Mouse (Mus musculus) telencephalon, adult 2 months (tissue): ENCODE data around the gene Mtx2.

Experiments
- DNase-seq: peaks from one replicate; pipeline ENCODE4 v3.0.0-alpha.2; 2011; ENCODE audit warnings: low read depth, low spot score

Gene Mtx2

DNA sequence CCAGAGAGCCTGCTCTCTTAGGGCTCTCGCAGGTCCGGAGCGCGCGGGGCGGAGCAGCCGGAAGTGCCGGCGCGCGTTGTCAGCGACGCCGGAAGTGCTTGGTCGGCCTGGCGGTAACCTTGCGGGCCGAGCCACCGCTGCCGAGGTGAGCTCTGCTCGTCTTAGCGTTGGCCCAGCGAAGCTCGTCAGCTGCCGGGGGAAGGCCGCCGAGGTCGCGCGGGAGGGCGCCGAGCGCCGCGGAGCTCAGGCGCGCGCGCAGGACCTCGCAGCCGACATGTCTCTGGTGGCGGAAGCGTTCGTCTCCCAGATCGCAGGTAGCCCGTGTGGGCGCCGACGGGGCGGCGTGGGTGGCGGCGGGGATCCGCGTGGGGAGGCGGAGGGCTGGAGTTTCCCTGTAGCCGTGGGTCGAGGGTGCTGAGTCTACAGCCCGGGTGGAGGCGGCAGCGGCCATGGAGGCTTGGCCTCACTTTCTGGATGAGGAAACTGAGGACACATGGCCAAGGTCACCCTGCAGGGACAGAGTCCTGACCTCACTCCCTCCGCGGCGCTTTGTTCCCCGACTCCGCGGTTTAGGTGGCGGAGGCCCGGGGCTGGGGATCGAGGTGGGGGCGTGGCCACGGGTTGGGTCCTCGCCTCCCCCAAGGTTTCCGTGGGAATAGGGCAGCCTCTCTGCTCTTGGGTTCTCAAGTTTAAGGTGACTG lies at the start of gene Mtx2:
Gene Mtx2 (plus strand): TSS at position 74 of the 701 bp plus-strand sequence.
- peak; percentile 62 for DNase-seq

GRCm38 (mm10) chr2:74777536-74778275 lies 47.9 kb upstream of the Mtx2 start:
- no peak for DNase-seq

DNA sequence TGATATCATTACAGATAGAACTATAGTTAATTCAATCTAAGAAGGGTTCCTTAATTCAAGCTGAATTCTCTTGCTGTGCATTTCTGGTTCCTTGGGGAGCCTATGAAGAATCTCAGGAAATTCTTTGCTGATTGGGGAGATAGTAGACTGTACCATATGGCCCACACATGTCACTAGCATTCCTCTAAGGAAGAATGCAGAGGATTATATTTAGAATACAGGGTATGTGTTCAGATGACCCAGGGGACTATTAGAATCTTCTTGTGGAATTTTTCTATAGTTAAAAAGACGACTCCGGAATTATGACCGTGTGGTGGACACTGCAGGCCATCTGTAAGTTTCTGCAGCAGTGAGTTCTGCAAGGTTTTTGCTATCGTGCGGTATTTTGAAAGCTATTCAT lies 44.2 kb upstream of the Mtx2 start:
- DNase-seq: no peak

GRCm38 (mm10) chr2:74795531-74795930 lies 30.1 kb upstream of the Mtx2 start:
- no peak for DNase-seq

GRCm38 (mm10) chr2:74808431-74808830 lies 17.2 kb upstream of the Mtx2 start:
- no peak for DNase-seq

- DNase-seq: peak; percentile 41
Observed at GRCm38 (mm10) chr2:74822654-74823053, 2.9 kb upstream of the Mtx2 start.

GRCm38 (mm10) chr2:74825371-74825729 lies 253 bp upstream of the Mtx2 start:
- DNase-seq: no peak

- DNase-seq: no peak
Observed at GRCm38 (mm10) chr2:74846992-74847391, 21.4 kb downstream of the Mtx2 start.

DNA sequence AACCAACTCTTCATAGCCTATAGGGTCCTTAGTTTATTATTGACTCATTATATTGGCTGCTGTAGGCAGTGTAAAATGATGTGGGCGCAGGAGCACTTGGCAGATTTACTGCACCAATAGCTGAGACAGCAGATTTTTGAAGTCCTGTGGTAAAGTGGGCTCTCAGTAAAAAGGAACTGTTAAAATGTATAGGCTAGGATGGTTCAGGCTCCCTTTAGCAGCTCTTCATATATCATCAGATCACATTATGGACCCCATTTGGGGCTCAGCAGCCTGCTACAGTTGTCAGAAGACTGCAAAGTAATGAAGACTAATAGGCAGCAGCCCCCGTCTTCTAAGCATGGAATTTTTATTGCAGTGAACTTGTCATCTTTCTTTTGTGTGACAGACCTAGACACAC lies 21.9 kb downstream of the Mtx2 start:
- no peak for DNase-seq

GRCm38 (mm10) chr2:74850036-74850435 lies 24.4 kb downstream of the Mtx2 start:
- DNase-seq: no peak

DNA sequence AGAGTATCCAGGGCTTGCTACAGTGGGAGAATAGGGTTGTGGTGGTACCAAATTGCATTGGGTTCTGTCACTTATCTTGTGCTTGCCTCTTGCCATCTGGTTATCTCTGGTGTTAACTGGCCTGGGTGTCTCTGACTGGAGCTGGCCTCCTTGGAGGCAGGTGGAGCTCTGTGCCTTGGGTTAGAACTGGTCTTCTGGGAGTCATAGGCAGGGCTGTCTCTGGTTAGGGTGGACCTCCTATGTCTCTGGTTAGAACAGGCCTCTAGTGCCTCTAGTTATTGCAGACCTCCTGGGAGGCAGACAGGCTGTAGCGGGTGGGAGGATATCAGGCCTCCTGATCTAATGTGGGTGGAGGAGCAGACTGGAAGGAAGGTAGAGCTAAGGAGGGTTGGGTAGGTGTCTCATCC lies 36.5 kb downstream of the Mtx2 start:
- no peak for DNase-seq

- no peak for DNase-seq
Observed at GRCm38 (mm10) chr2:74865414-74865813, 39.8 kb downstream of the Mtx2 start.

GRCm38 (mm10) chr2:74874043-74874442 lies 48.4 kb downstream of the Mtx2 start:
- no peak for DNase-seq

DNA sequence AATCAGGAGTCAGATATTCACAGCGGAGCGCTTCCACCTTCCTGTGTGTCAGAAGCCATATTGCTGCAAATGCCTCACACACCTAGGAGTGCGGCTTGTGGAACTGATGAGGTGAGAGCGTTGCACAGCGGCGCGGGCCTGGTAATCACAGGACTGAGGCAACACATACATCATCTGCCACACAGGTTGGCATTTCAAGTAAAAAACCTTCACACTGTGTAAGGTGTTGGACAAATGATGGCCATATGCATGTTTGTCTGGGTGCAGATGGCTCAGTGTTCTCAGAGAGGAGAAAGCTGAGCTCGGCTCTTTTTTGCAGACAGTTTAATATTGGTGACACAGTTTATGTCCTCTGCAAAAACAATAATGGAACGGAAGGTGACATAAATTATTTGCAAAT lies 58.8 kb downstream of the Mtx2 start:
- no peak for DNase-seq

GRCm38 (mm10) chr2:74891868-74892267 lies 66.3 kb downstream of the Mtx2 start:
- no peak for DNase-seq

DNA sequence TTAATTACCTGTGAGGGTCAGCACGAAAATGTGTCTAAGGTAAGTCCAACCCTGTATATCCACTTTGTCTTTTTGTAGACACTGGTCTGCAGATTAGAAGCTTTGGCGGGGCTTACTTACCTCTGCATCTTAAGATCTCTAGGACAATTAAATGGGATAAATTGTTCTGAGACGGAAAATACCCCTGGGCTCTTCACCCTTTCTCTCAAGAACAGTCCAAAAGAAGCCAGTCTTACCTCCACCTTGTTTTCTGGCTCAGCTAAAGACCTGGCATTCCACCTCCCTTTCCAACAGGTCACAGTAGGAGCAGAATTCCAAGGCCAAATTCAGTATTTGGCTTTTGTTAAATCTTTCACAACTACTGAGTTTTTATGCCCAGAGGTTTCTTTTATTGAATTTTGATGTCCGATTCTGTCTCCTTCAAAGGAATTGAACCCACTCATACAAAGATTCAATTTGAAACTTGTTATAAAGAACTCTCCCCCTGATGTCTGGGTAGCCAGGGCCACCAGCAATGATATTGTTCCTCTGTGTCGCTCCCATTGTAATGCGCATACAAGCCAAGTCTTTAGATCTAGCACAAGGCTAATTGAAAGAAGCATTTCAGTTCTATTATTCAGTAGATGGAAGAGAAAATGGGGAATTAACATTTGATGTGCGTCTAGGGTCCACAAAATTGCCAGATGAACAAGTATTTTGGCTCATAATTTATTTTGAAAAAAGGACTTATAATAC lies 67.4 kb downstream of the Mtx2 start:
- DNase-seq: no peak

- no peak for DNase-seq
Observed at GRCm38 (mm10) chr2:74894061-74894460, 68.5 kb downstream of the Mtx2 start.

- no peak for DNase-seq
Observed at GRCm38 (mm10) chr2:74899973-74900372, 74.4 kb downstream of the Mtx2 start.

- no peak for DNase-seq
Observed at GRCm38 (mm10) chr2:74901764-74902295, 76.2 kb downstream of the Mtx2 start.

DNA sequence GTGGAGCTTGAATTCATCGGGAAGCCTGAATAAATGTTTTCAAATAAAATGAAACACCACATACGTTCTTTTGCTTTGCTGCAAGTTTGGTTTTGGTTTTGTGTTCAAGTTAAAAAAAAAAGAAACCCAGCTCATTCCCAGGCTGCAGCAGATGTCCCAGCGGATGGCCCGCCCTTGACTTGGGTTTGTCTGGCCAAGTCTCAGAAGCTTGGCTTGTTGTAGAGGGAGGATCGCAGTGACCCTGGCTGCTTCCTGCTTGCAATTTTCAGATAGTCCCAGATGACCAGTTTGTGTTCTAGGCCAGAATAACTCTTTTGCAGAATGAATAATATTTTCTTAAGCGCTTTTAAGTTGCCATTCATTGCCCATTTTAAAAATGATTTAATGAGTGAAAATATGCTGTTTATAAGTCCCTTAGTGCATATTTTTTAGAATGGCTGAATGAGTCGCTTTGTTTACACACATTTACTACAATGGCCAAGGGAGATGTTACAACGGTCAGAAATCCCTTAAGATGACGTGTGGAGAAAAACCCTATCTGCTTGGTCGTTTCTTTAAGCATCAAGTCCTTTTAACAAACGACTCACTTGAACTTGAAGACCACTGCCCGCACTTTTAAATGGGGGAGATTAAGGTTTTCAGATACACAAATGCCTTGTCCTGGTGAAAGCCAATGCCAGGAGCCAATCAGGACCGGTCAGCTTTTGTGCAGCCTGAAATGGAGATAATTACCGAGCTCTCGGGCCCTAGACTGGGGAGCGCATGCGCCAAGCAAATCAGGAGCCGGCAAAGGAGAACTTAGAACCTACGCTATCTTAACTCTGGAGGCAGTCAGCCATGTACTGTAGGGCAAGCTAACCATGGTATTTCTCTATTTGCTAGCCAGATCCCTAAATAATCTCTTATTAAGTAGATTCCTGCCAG lies 82.0 kb downstream of the Mtx2 start:
- no peak for DNase-seq

DNA sequence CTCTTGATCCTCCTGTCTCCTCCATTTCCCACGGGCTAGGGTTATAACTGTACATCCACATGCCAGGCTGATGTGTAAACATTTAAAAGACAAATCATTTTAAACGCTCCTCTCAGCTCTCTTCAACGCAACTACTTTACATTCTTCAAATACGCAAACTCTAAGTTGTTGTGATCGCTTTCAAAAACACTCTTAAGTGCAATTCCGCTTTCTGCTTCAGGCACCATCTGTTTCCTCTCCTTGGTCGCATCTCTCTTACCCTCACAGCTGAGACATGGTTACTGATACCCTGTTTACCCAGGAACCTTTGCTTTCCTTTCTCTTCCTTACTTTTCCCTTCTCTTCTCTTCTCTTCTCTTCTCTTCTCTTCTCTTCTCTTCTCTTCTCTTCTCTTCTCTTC lies 86.4 kb downstream of the Mtx2 start:
- DNase-seq: no peak
